Mouse (Mus musculus) erythroblast, embryonic 14.5 days (primary cell): ENCODE measurements at regions not wholly inside any gene's neighbourhood (a gene's known extent, or its start where the extent isn't known, plus 50 kb on each side); places are given as distances from the start of the nearest gene placed in this dataset.

Experiments used
- GATA1 ChIP-seq: IDR thresholded peaks from 2 replicates; pipeline ENCODE4 v1.6.1; 2012; ENCODE audit warnings: low read length, inconsistent platforms, mixed read lengths
- TAL1 ChIP-seq: IDR thresholded peaks from 3 replicates; pipeline ENCODE4 v1.6.1; 2012; ENCODE audit warnings: low read length, inconsistent platforms, mixed read lengths

DNA sequence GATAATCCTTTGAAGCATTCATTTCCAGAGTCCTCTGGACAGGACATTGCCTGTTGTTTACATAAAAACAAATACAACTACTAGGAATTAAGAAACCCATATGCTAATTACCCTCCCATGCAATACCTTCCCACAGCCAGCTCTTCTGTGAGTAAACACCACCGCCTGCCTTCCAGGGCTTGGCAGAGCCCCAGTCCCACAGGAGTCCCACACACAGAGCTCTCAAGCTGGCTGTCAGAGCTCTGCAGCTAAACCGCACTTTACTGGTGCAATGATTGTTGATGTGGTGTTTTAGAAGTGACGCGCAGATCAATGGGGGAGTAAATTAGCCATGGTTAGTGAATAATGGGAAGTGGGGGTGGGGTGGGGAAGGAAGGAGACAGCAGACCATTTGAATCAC, 159.6 kb upstream of the Cd180 start:
- no peak for TF ChIP-seq TAL1
- no peak for TF ChIP-seq GATA1
